Comparison of ENCODE assay signal across 12 mouse cellular contexts in the genomic region with DNA sequence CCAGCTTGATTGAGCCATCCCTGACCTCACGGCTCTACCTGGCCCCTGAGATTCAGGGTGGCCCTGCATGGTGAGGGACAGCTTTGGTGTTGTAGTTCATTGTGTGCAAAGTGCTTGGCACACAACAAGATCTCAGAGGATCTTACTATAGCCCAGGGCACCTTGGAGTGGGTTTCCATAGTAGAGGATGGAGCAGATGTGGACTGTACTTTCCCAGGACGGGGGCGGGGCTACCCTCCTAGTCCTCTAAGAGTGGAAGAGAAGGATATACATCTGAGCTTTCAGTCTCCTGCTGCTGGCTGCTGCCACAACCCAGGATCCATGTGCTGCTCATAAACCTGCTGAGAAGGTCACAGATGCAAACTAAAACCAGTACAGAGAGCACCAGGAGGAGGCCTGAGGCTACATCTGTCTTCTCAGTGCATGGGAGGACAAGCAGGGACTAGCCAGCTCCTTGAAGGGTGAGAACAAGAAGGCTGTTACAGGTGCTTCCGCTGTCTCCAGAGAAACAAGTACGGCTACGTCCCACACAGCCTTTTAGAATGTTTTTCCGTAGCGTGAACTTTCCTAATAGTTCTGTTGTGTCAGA. TPM values are rescaled to one million over a fixed set of nuclear protein-coding genes. Genes with fewer than 3 reads are reported as not detected.
DNase-seq lines count a peak whose midpoint lies in the region; ATAC-seq and TF ChIP-seq lines count a peak whose summit lies in the region.
"Had no signal": no experiment of that assay in that cellular context is flagged by ENCODE, and none has a peak within 500 bp of the region (broad histone marks: within the 10 kb centered on the region; RNA-seq: fewer than 3 reads in every experiment).

No protein-coding gene starts in this region.

- 0 out of 2 replicates have a peak, but pooled peaks have one; percentile 29 for ATAC-seq in heart, embryonic 11.5 days (replicated peaks; ENCODE audit: insufficient number of reproducible peaks, low FRiP score, low TSS enrichment)
- peak; percentile 50; the same call in 1 of the 2 replicates for ATAC-seq in intestine, embryonic 16.5 days
- ATAC-seq in intestine, postnatal 0 days = no peak
- ATAC-seq in neural tube, embryonic 11.5 days (ENCODE audit: insufficient read depth, low FRiP score, low TSS enrichment) = no peak
- ATAC-seq in stomach, embryonic 16.5 days (ENCODE audit: insufficient read depth, low FRiP score) = peak; percentile 21; the same call in 1 of the 2 replicates
- ATAC-seq: CD4-positive, CD25-positive, alpha-beta regulatory T cell, adult 4 months had no signal

- no peak overlapping the region for H3K4me2 ChIP-seq in heart, embryonic 11.5 days
- H3K4me2 ChIP-seq in intestine, embryonic 16.5 days (ENCODE audit: low read depth, low read length) = no peak overlapping the region
- H3K4me2 ChIP-seq in intestine, postnatal 0 days (replicated peaks; ENCODE audit: low read depth) = no peak overlapping the region
- no peak overlapping the region for H3K4me2 ChIP-seq in neural tube, embryonic 11.5 days (ENCODE audit: low read depth)
- H3K4me2 ChIP-seq in stomach, embryonic 16.5 days (ENCODE audit: low read depth, low read length) = no peak overlapping the region
- H3K4me2 ChIP-seq: limb, embryonic 13.5 days had no signal

- H3K36me3 ChIP-seq in heart, embryonic 11.5 days (ENCODE audit: control insufficient read depth, insufficient read depth, low read length) = no peaks in the 10 kb centered on the region
- no peaks in the 10 kb centered on the region; the same call in none of the 2 replicates for H3K36me3 ChIP-seq in intestine, embryonic 16.5 days (ENCODE audit: control insufficient read depth, insufficient read depth, low read length)
- no peaks in the 10 kb centered on the region for H3K36me3 ChIP-seq in intestine, postnatal 0 days (ENCODE audit: control insufficient read depth, insufficient read depth)
- H3K36me3 ChIP-seq in neural tube, embryonic 11.5 days (ENCODE audit: control insufficient read depth, insufficient read depth, low read length) = no peaks in the 10 kb centered on the region
- H3K36me3 ChIP-seq in stomach, embryonic 16.5 days (ENCODE audit: control insufficient read depth, insufficient read depth, low read length) = no peaks in the 10 kb centered on the region
- H3K36me3 ChIP-seq: limb, embryonic 13.5 days had no signal

- H3K9me3 ChIP-seq in heart, embryonic 11.5 days (replicated peaks; ENCODE audit: control insufficient read depth, low read length) = no peaks in the 10 kb centered on the region
- no peaks in the 10 kb centered on the region for H3K9me3 ChIP-seq in intestine, embryonic 16.5 days (ENCODE audit: control insufficient read depth, low read length)
- H3K9me3 ChIP-seq in intestine, postnatal 0 days (ENCODE audit: control insufficient read depth) = no peaks in the 10 kb centered on the region
- no peaks in the 10 kb centered on the region for H3K9me3 ChIP-seq in neural tube, embryonic 11.5 days (ENCODE audit: control insufficient read depth, low read length)
- no peaks in the 10 kb centered on the region for H3K9me3 ChIP-seq in stomach, embryonic 16.5 days (replicated peaks; ENCODE audit: control insufficient read depth, low read length)
- H3K9me3 ChIP-seq: limb, embryonic 13.5 days had no signal

- no peak for DNase-seq in heart, adult 8-10 months (ENCODE audit: low spot score)
- DNase-seq in neural tube, embryonic 11.5 days (ENCODE audit: low spot score) = peak; percentile 26
- DNase-seq in neural tube, embryonic 10.5 days (ENCODE audit: extremely low spot score, low spot score) = no peak
- no peak for DNase-seq in cerebellum, adult 8-10 months
- DNase-seq: cerebellum, postnatal 14 days had no signal

- TF ChIP-seq CTCF in intestine, postnatal 0 days (IDR thresholded peaks at IDR 0.05; ENCODE audit: low read depth) = no peak

- no peak overlapping the region for H3K4me3 ChIP-seq in heart, embryonic 11.5 days (ENCODE audit: low read depth, low read length)
- no peak overlapping the region for H3K4me3 ChIP-seq in intestine, embryonic 16.5 days (ENCODE audit: low read length)
- no peak overlapping the region for H3K4me3 ChIP-seq in intestine, postnatal 0 days (ENCODE audit: low read depth, low read length)
- H3K4me3 ChIP-seq in neural tube, embryonic 11.5 days (ENCODE audit: low read depth, low read length) = no peak overlapping the region
- no peak overlapping the region for H3K4me3 ChIP-seq in stomach, embryonic 16.5 days (replicated peaks; ENCODE audit: low read length)
- H3K4me3 ChIP-seq: limb, embryonic 13.5 days had no signal

- peak overlapping the region; percentile 75; the same call in 1 of the 2 replicates for H3K27ac ChIP-seq in heart, embryonic 11.5 days (ENCODE audit: low read depth, low read length)
- H3K27ac ChIP-seq in intestine, embryonic 16.5 days (ENCODE audit: low read length) = no peak overlapping the region
- no peak overlapping the region for H3K27ac ChIP-seq in intestine, postnatal 0 days (ENCODE audit: low read depth, low read length)
- H3K27ac ChIP-seq in neural tube, embryonic 11.5 days (ENCODE audit: low read depth, low read length) = no peak overlapping the region
- peak overlapping the region; percentile 79 for H3K27ac ChIP-seq in stomach, embryonic 16.5 days (ENCODE audit: low read length)
- H3K27ac ChIP-seq: limb, embryonic 13.5 days; macrophage had no signal

- H3K27me3 ChIP-seq in heart, embryonic 11.5 days (ENCODE audit: control insufficient read depth, insufficient read depth, low read length) = no peaks in the 10 kb centered on the region
- H3K27me3 ChIP-seq in intestine, embryonic 16.5 days (replicated peaks; ENCODE audit: control insufficient read depth, insufficient read depth, low read length) = no peaks in the 10 kb centered on the region
- no peaks in the 10 kb centered on the region for H3K27me3 ChIP-seq in intestine, postnatal 0 days (replicated peaks; ENCODE audit: control insufficient read depth, insufficient read depth, low read length)
- no peaks in the 10 kb centered on the region for H3K27me3 ChIP-seq in neural tube, embryonic 11.5 days (ENCODE audit: control insufficient read depth, insufficient read depth, low read length)
- H3K27me3 ChIP-seq in stomach, embryonic 16.5 days (ENCODE audit: control insufficient read depth, insufficient read depth, low read length) = no peaks in the 10 kb centered on the region
- H3K27me3 ChIP-seq: limb, embryonic 13.5 days had no signal

- 81% methylated on average over 8 of the region's 8 CpGs for WGBS in heart, embryonic 11.5 days (ENCODE audit: insufficient replicate concordance)
- WGBS in intestine, embryonic 16.5 days = 87% methylated on average over 8 of the region's 8 CpGs
- 85% methylated on average over 8 of the region's 8 CpGs for WGBS in intestine, postnatal 0 days
- 84% methylated on average over 8 of the region's 8 CpGs for WGBS in neural tube, embryonic 11.5 days
- 77% methylated on average over 8 of the region's 8 CpGs for WGBS in stomach, embryonic 16.5 days

- H3K4me1 ChIP-seq in heart, embryonic 11.5 days (ENCODE audit: control insufficient read depth, insufficient read depth, low read length) = peaks cover 53% of the 10 kb centered on the region
- H3K4me1 ChIP-seq in intestine, embryonic 16.5 days (ENCODE audit: control insufficient read depth, insufficient read depth, low read length) = peaks cover 36% of the 10 kb centered on the region
- H3K4me1 ChIP-seq in intestine, postnatal 0 days (replicated peaks; ENCODE audit: control insufficient read depth, insufficient read depth, low read length) = no peaks in the 10 kb centered on the region
- H3K4me1 ChIP-seq in neural tube, embryonic 11.5 days (ENCODE audit: control insufficient read depth, insufficient read depth, low read length) = no peaks in the 10 kb centered on the region
- H3K4me1 ChIP-seq in stomach, embryonic 16.5 days (ENCODE audit: control insufficient read depth, insufficient read depth, low read length) = peaks cover 40% of the 10 kb centered on the region

- no peak overlapping the region for H3K9ac ChIP-seq in heart, embryonic 11.5 days (ENCODE audit: low read depth, low read length)
- H3K9ac ChIP-seq in intestine, embryonic 16.5 days (ENCODE audit: low read depth, low read length) = no peak overlapping the region
- H3K9ac ChIP-seq in intestine, postnatal 0 days (ENCODE audit: low read depth, low read length) = no peak overlapping the region
- H3K9ac ChIP-seq in neural tube, embryonic 11.5 days (ENCODE audit: low read length) = no peak overlapping the region
- no peak overlapping the region for H3K9ac ChIP-seq in stomach, embryonic 16.5 days (ENCODE audit: low read length)
- H3K9ac ChIP-seq: limb, embryonic 13.5 days had no signal

RNA-seq across cellular contexts. Expression of gene Gnaq, which starts 44.6 kb away (rescaled TPM):
- polyA plus RNA-seq in heart, embryonic 11.5 days (2014; fragmentation: Nextera tagmentation; extraction: Ambion mirVana) = 9.2 and 13.1 TPM in 2 replicates
- 10 to 100 TPM; 20.5 to 23.7 (median 21.6) TPM for total RNA-seq in heart, adult 8-10 months (2022)
- polyA plus RNA-seq in intestine, embryonic 16.5 days (2015; fragmentation: Nextera tagmentation; extraction: Ambion mirVana) = 26.2 and 26.7 TPM in 2 replicates
- 17.1 and 17.8 TPM in 2 replicates for polyA plus RNA-seq in intestine, postnatal 0 days (2015; fragmentation: Nextera tagmentation; extraction: Ambion mirVana)
- 24.5 and 26.5 TPM in 2 replicates for polyA plus RNA-seq in neural tube, embryonic 11.5 days (2014; fragmentation: Nextera tagmentation; extraction: Ambion mirVana)
- polyA plus RNA-seq in stomach, embryonic 16.5 days (2015; fragmentation: Nextera tagmentation; extraction: Ambion mirVana) = 38.8 and 39.4 TPM in 2 replicates

Comparison
In these comparisons a context has a peak if more than half of its experiments do, and no peak if none do; other contexts are left out.
1. ATAC-seq: peak in heart, embryonic 11.5 days (single experiment), intestine, embryonic 16.5 days (single experiment) and stomach, embryonic 16.5 days (single experiment); none in intestine, postnatal 0 days (single experiment) and neural tube, embryonic 11.5 days (single experiment).
2. H3K27ac ChIP-seq: peak in heart, embryonic 11.5 days (single experiment) and stomach, embryonic 16.5 days (single experiment); none in intestine, embryonic 16.5 days (single experiment), intestine, postnatal 0 days (single experiment) and neural tube, embryonic 11.5 days (single experiment).